Mouse (Mus musculus) brain, embryonic 14.5 days (tissue): Measurements from ENCODE around the gene Pxmp4.

Source experiments
- CTCF ChIP-seq: fragments of 200-500 bp; IDR thresholded peaks from 2 replicates; pipeline ENCODE4 v1.5.1; 2012; ENCODE audit warnings: inconsistent platforms, mild to moderate bottlenecking, moderate library complexity, borderline replicate concordance; ENCODE audit not compliant: insufficient read depth, insufficient read length; ENCODE audit errors: extremely low read depth
- POLR2A ChIP-seq: fragments of 200-500 bp; IDR thresholded peaks from 2 replicates; pipeline ENCODE4 v1.6.1; 2012; ENCODE audit warnings: mild to moderate bottlenecking, inconsistent platforms, borderline replicate concordance; ENCODE audit not compliant: poor library complexity, insufficient read depth, insufficient read length, severe bottlenecking; ENCODE audit errors: extremely low read depth

DNA sequence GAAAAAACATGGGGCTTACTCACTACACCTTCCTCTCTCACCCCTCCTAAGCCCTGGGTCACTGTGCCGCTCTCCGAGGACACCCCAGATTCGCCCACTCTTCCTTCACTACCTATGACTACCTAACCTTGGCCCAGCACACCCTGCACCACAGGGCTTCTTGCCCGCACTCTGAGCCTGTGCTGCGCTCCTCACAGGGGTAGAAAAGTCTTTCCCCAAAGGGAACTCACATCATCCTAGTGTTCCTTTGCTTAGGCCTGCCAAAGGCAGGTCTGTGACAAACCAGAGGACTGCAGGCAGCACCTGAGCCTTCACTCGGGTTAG is 25.8 kb downstream of the Pxmp4 start:
- TF ChIP-seq POLR2A: no peak
- no peak for TF ChIP-seq CTCF
